Mouse (Mus musculus): ENCODE data around the gene 4930402F06Rik. TPM values are rescaled to one million over a fixed set of nuclear protein-coding genes. Genes with fewer than 3 reads are reported as not detected.

Gene 4930402F06Rik
- total RNA-seq, 1 experiment, result not detected

DNA sequence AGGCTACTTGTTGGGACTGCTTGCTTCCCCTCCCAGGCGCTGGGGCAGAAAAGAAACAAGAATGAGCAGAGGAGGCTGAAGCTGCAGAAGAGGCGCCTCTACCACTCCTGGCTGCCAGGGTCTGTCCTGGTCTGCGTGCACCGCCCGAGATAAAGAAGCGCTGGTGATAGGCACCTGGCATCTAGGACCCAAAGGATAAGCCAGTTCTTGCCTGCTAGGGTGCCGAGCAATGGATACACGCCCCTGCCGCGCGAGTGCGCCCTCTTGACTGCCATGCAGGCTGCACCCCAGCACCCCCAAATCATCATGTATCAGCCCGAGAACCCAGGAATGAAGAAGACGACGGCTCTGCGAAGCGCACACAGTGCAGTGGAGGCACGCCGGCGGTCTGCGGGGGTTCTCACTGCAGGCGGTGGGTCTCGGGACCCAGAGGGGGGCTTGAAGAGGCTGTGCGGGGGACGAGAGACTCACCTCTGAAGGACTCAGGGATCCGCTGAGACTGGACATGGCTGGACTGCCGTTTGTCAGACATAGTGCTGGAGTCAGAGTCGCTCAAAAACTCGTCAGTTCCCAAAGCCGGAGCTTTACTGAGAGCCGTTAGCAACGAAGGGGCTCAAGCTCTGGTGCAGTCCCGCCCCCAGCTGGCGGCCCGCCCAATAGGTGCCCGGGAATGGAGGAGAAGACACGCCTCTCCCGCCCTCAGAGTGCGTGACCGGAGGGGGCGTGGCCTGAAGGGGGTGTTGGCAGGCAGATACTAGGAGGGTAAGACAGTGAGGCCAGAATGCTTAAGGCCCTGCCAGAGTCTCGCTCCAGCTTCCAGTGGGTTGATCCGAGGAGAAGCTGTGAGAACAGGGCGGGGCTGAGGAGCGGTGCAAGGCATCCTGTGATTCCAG is 60.3 kb downstream of the 4930402F06Rik start, which contains the start of gene Stom:
Stom (minus strand) TSS at position 589 of the 893 bp plus-strand sequence.
- in situ Hi-C loops (cut with MboI; ENCODE audit: low sequenced_read_pairs in 2 of 2, unreplicated experiment in 2 of 2), result no loop called here
- H3K27ac ChIP-seq (ENCODE audit: insufficient read depth, low read depth, low read length, poor library complexity, severe bottlenecking), result no peak within 1 kb of the TSS
- peak; percentile 98 for DNase-seq (ENCODE audit: low read depth, low spot score)
- H3K9me3 ChIP-seq (ENCODE audit: control insufficient read depth, insufficient read depth, low read depth, low read length), result no peaks in the 10 kb centered on the region
- peak within 1 kb of the TSS; percentile 70 to 98 for H3K4me3 ChIP-seq (ENCODE audit: insufficient read depth in 1 of 2, low read depth in 1 of 2, low read length in 2 of 2, poor library complexity in 1 of 2, severe bottlenecking in 1 of 2)
- H3K9ac ChIP-seq (ENCODE audit: insufficient read depth, low read depth, low read length, poor library complexity, severe bottlenecking), result peak within 1 kb of the TSS; percentile 67
- H3K4me1 ChIP-seq (ENCODE audit: control insufficient read depth in 2 of 2, insufficient read depth in 2 of 2, low read length in 2 of 2, poor library complexity in 1 of 2), result peaks cover 0 to 4% of the 10 kb centered on the region in 2 experiments; a peak in 1 of 4 replicates
- TF ChIP-seq CHD2 (IDR thresholded peaks at IDR 0.05; ENCODE audit: low read depth, low read length), result no peak
- no peak for TF ChIP-seq ZC3H11A (IDR thresholded peaks at IDR 0.05; ENCODE audit: borderline replicate concordance, low read depth, low read length)
- TF ChIP-seq MAFK (IDR thresholded peaks at IDR 0.05; ENCODE audit: insufficient read depth, low read depth, low read length), result no peak
- no peak for TF ChIP-seq HCFC1 (IDR thresholded peaks at IDR 0.05; ENCODE audit: borderline replicate concordance, insufficient read depth, low read length)
- no peak for TF ChIP-seq ZNF384 (IDR thresholded peaks at IDR 0.05; ENCODE audit: low read depth, low read length)
- H3K36me3 ChIP-seq (ENCODE audit: control insufficient read depth, insufficient read depth, low read length, poor library complexity, severe bottlenecking), result no peaks in the 10 kb centered on the region

DNA sequence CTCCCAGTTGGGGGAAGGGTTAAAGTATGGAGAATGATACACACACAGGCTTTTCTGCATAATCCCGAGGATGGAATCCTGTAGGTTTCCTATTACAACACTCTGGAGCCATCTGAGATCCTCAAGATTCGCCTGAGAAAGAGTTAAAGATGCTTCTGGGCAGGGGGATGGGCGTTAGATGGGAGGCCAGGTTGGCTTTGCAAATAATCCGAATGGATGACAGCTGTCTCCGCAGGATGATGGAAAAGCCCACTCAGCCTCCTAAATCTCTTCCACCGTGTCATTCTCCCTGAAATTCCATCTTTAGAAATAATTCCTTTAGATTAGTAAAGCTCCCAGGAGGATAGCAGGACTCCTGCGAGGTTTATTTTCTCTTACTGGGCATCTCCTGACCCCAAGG is 61.4 kb downstream of the 4930402F06Rik start:
- no peaks in the 10 kb centered on the region for H3K9me3 ChIP-seq (ENCODE audit: control insufficient read depth, insufficient read depth, low read depth, low read length)
- no peak overlapping the region for H3K9ac ChIP-seq (ENCODE audit: insufficient read depth, low read depth, low read length, poor library complexity, severe bottlenecking)
- no peaks in the 10 kb centered on the region for H3K36me3 ChIP-seq (ENCODE audit: control insufficient read depth, insufficient read depth, low read length, poor library complexity, severe bottlenecking)
- TF ChIP-seq MAFK (IDR thresholded peaks at IDR 0.05; ENCODE audit: insufficient read depth, low read depth, low read length), result no peak
- TF ChIP-seq ZNF384 (IDR thresholded peaks at IDR 0.05; ENCODE audit: low read depth, low read length), result no peak
- DNase-seq (ENCODE audit: low read depth, low spot score), result no peak
- in situ Hi-C loops (cut with MboI; ENCODE audit: low sequenced_read_pairs in 2 of 2, unreplicated experiment in 2 of 2), result no loop called here
- H3K4me3 ChIP-seq (ENCODE audit: insufficient read depth in 1 of 2, low read depth in 1 of 2, low read length in 2 of 2, poor library complexity in 1 of 2, severe bottlenecking in 1 of 2), result no peak overlapping the region
- H3K4me1 ChIP-seq (ENCODE audit: control insufficient read depth in 2 of 2, insufficient read depth in 2 of 2, low read length in 2 of 2, poor library complexity in 1 of 2), result peaks cover 0 to 3% of the 10 kb centered on the region in 2 experiments; a peak in 1 of 4 replicates
- H3K27ac ChIP-seq (ENCODE audit: insufficient read depth, low read depth, low read length, poor library complexity, severe bottlenecking), result no peak overlapping the region

DNA sequence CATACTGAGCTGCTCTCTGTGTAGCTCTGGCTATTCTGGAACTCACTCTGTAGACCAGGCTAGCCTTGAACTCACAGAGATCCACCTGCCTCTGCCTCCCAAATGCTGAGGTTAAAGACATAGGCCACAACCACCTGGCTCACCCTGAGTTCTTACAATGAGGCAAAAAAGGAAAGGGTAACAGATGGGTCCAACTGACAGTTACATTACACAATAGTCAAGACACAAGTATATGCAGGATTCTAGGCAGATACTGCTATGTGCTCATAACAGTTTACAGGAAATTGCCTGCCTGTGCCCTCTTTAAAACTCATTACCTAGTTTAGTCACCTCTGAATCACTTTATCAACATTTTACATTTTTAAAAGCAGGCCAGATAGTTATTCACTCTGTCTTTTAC is 63.3 kb downstream of the 4930402F06Rik start:
- no peaks in the 10 kb centered on the region for H3K9me3 ChIP-seq (ENCODE audit: control insufficient read depth, insufficient read depth, low read depth, low read length)
- no peak overlapping the region for H3K9ac ChIP-seq (ENCODE audit: insufficient read depth, low read depth, low read length, poor library complexity, severe bottlenecking)
- no peak overlapping the region for H3K4me3 ChIP-seq (ENCODE audit: insufficient read depth in 1 of 2, low read depth in 1 of 2, low read length in 2 of 2, poor library complexity in 1 of 2, severe bottlenecking in 1 of 2)
- H3K27ac ChIP-seq (ENCODE audit: insufficient read depth, low read depth, low read length, poor library complexity, severe bottlenecking), result no peak overlapping the region
- no peak for DNase-seq (ENCODE audit: low read depth, low spot score)
- H3K4me1 ChIP-seq (ENCODE audit: control insufficient read depth in 2 of 2, insufficient read depth in 2 of 2, low read length in 2 of 2, poor library complexity in 1 of 2), result peaks cover 0 to 3% of the 10 kb centered on the region in 2 experiments; a peak in 1 of 4 replicates
- H3K36me3 ChIP-seq (ENCODE audit: control insufficient read depth, insufficient read depth, low read length, poor library complexity, severe bottlenecking), result no peaks in the 10 kb centered on the region
- TF ChIP-seq HCFC1 (IDR thresholded peaks at IDR 0.05; ENCODE audit: borderline replicate concordance, insufficient read depth, low read length) (no peak), ZC3H11A (IDR thresholded peaks at IDR 0.05; ENCODE audit: borderline replicate concordance, low read depth, low read length) (no peak), ZNF384 (IDR thresholded peaks at IDR 0.05; ENCODE audit: low read depth, low read length) (no peak), CHD2 (IDR thresholded peaks at IDR 0.05; ENCODE audit: low read depth, low read length) (no peak), MAFK (IDR thresholded peaks at IDR 0.05; ENCODE audit: insufficient read depth, low read depth, low read length) (no peak)
- in situ Hi-C loops (cut with MboI; ENCODE audit: low sequenced_read_pairs in 2 of 2, unreplicated experiment in 2 of 2), result no loop called here

DNA sequence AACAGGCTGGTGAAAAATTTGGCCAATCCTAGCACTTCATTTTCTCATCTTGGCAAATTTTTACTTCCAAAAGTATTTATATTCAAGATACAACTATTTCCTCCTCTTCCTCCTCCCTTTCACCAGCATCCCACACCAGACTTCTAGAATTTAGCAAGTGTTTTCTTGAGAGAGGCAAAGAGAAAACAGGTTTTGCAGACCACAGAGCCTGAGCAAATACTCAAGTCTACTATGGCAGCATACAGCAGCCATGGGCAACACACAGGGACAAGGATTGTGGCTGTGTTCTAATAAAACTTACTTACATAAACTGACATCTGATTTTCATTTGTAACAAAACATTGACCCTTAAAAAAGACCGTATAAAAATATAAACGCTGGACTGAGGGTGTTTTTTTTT is 65.8 kb downstream of the 4930402F06Rik start:
- H3K4me3 ChIP-seq (ENCODE audit: insufficient read depth in 1 of 2, low read depth in 1 of 2, low read length in 2 of 2, poor library complexity in 1 of 2, severe bottlenecking in 1 of 2), result no peak overlapping the region
- no peaks in the 10 kb centered on the region for H3K9me3 ChIP-seq (ENCODE audit: control insufficient read depth, insufficient read depth, low read depth, low read length)
- DNase-seq (ENCODE audit: low read depth, low spot score), result no peak
- no peak overlapping the region for H3K9ac ChIP-seq (ENCODE audit: insufficient read depth, low read depth, low read length, poor library complexity, severe bottlenecking)
- TF ChIP-seq ZNF384 (IDR thresholded peaks at IDR 0.05; ENCODE audit: low read depth, low read length) (no peak), HCFC1 (IDR thresholded peaks at IDR 0.05; ENCODE audit: borderline replicate concordance, insufficient read depth, low read length) (no peak), MAFK (IDR thresholded peaks at IDR 0.05; ENCODE audit: insufficient read depth, low read depth, low read length) (no peak), ZC3H11A (IDR thresholded peaks at IDR 0.05; ENCODE audit: borderline replicate concordance, low read depth, low read length) (no peak), CHD2 (IDR thresholded peaks at IDR 0.05; ENCODE audit: low read depth, low read length) (no peak)
- no peaks in the 10 kb centered on the region for H3K4me1 ChIP-seq (ENCODE audit: control insufficient read depth in 2 of 2, insufficient read depth in 2 of 2, low read length in 2 of 2, poor library complexity in 1 of 2)
- no peak overlapping the region for H3K27ac ChIP-seq (ENCODE audit: insufficient read depth, low read depth, low read length, poor library complexity, severe bottlenecking)
- no peaks in the 10 kb centered on the region for H3K36me3 ChIP-seq (ENCODE audit: control insufficient read depth, insufficient read depth, low read length, poor library complexity, severe bottlenecking)
- in situ Hi-C loops (cut with MboI; ENCODE audit: low sequenced_read_pairs in 2 of 2, unreplicated experiment in 2 of 2), result no loop called here

Data from ES-E14 (cell line).